Mouse (Mus musculus): ENCODE results near the gene Gpr21. TPM values are rescaled to one million over a fixed set of nuclear protein-coding genes. Genes with fewer than 3 reads are reported as not detected.
A peak's percentile ranks its signal among the peaks of the same experiment; 100 is the strongest.

Gene Gpr21
- 35.6 and 46.5 TPM in 2 replicates for total RNA-seq (2014; rRNA removed)
- 8.3 and 10.0 TPM in 2 replicates for polyA plus RNA-seq (2015; fragmentation: Nextera tagmentation; extraction: Ambion mirVana)

- ATAC-seq (ENCODE audit: low FRiP score) (peak; percentile 87), DNase-seq (ENCODE audit: low spot score) (peak; percentile 62)
- Histone ChIP-seq H3K9me3 (ENCODE audit: low read length) (no peaks in the 10 kb centered on the region), H3K36me3 (ENCODE audit: insufficient read depth, low read length) (0 out of 2 replicates have a peak, but pooled peaks cover 3% of the 10 kb centered on the region), H3K4me1 (ENCODE audit: insufficient read depth, low read length) (no peaks in the 10 kb centered on the region), H3K9ac (replicated peaks; ENCODE audit: low read length, poor library complexity, severe bottlenecking) (peak within 1 kb of the TSS; percentile 25), H3K27ac (ENCODE audit: low read depth, low read length) (peak within 1 kb of the TSS; percentile 76), H3K4me2 (ENCODE audit: low read depth, low read length, poor library complexity, severe bottlenecking) (peak within 1 kb of the TSS; percentile 59), H3K4me3 (ENCODE audit: low read depth, low read length) (peak within 1 kb of the TSS; percentile 38), H3K27me3 (ENCODE audit: insufficient read depth, low read length) (no peaks in the 10 kb centered on the region)
- 5% methylated on average over 11 of the region's 11 CpGs for WGBS
- no peak for TF ChIP-seq CTCF (IDR thresholded peaks at IDR 0.05)
These were observed at the start of gene Gpr21 for GRCm38 (mm10) chr2:37516030-37516710. Gpr21 (plus strand) TSS chr2:37516332.

- H3K36me3 ChIP-seq (ENCODE audit: insufficient read depth, low read length) = peaks cover 19% of the 10 kb centered on the region
- no peak overlapping the region for H3K9ac ChIP-seq (replicated peaks; ENCODE audit: low read length, poor library complexity, severe bottlenecking)
- ATAC-seq (ENCODE audit: low FRiP score) = no peak
- no peak overlapping the region for H3K27ac ChIP-seq (ENCODE audit: low read depth, low read length)
- H3K9me3 ChIP-seq (ENCODE audit: low read length) = no peaks in the 10 kb centered on the region
- no peaks in the 10 kb centered on the region for H3K27me3 ChIP-seq (ENCODE audit: insufficient read depth, low read length)
- no peak overlapping the region for H3K4me2 ChIP-seq (ENCODE audit: low read depth, low read length, poor library complexity, severe bottlenecking)
- TF ChIP-seq CTCF (IDR thresholded peaks at IDR 0.05) = no peak
- DNase-seq (ENCODE audit: low spot score) = no peak
- H3K4me1 ChIP-seq (ENCODE audit: insufficient read depth, low read length) = no peaks in the 10 kb centered on the region
- H3K4me3 ChIP-seq (ENCODE audit: low read depth, low read length) = no peak overlapping the region
These were observed 36.6 kb upstream of the Gpr21 start for GRCm38 (mm10) chr2:37479559-37479958.

- Histone ChIP-seq H3K9ac (replicated peaks; ENCODE audit: low read length, poor library complexity, severe bottlenecking) (no peak overlapping the region), H3K27me3 (ENCODE audit: insufficient read depth, low read length) (no peaks in the 10 kb centered on the region), H3K4me2 (ENCODE audit: low read depth, low read length, poor library complexity, severe bottlenecking) (no peak overlapping the region), H3K4me1 (ENCODE audit: insufficient read depth, low read length) (no peaks in the 10 kb centered on the region), H3K9me3 (ENCODE audit: low read length) (no peaks in the 10 kb centered on the region), H3K36me3 (ENCODE audit: insufficient read depth, low read length) (peaks cover 22% of the 10 kb centered on the region), H3K4me3 (ENCODE audit: low read depth, low read length) (no peak overlapping the region), H3K27ac (ENCODE audit: low read depth, low read length) (no peak overlapping the region)
- WGBS = 94% methylated on average over 2 of the region's 2 CpGs
- DNase-seq (ENCODE audit: low spot score) (no peak), ATAC-seq (ENCODE audit: low FRiP score) (no peak)
- TF ChIP-seq CTCF (IDR thresholded peaks at IDR 0.05) = no peak
These were observed 36.1 kb upstream of the Gpr21 start for GRCm38 (mm10) chr2:37480039-37480438.

- H3K27ac ChIP-seq (ENCODE audit: low read depth, low read length) = no peak overlapping the region
- 99% methylated on average over 2 of the region's 2 CpGs for WGBS
These were observed 32.0 kb upstream of the Gpr21 start for GRCm38 (mm10) chr2:37484165-37484564.

GRCm38 (mm10) chr2:37485370-37485769 lies 30.8 kb upstream of the Gpr21 start:
- Histone ChIP-seq H3K4me1 (ENCODE audit: insufficient read depth, low read length) (no peaks in the 10 kb centered on the region), H3K36me3 (ENCODE audit: insufficient read depth, low read length) (peaks cover 27% of the 10 kb centered on the region), H3K4me3 (ENCODE audit: low read depth, low read length) (no peak overlapping the region), H3K9ac (replicated peaks; ENCODE audit: low read length, poor library complexity, severe bottlenecking) (no peak overlapping the region), H3K4me2 (ENCODE audit: low read depth, low read length, poor library complexity, severe bottlenecking) (no peak overlapping the region), H3K9me3 (ENCODE audit: low read length) (no peaks in the 10 kb centered on the region), H3K27me3 (ENCODE audit: insufficient read depth, low read length) (no peaks in the 10 kb centered on the region), H3K27ac (ENCODE audit: low read depth, low read length) (no peak overlapping the region)
- peak; percentile 76 for TF ChIP-seq CTCF (IDR thresholded peaks at IDR 0.05)
- ATAC-seq (ENCODE audit: low FRiP score) = no peak
- WGBS = 96% methylated on average over 1 of the region's 1 CpGs
- DNase-seq (ENCODE audit: low spot score) = peak; percentile 67

More at GRCm38 (mm10) chr2:37484165-37484564, 32.0 kb upstream of the Gpr21 start:
- H3K9me3 ChIP-seq (ENCODE audit: low read length) = no peaks in the 10 kb centered on the region
- H3K36me3 ChIP-seq (ENCODE audit: insufficient read depth, low read length) = peaks cover 25% of the 10 kb centered on the region
- H3K4me3 ChIP-seq (ENCODE audit: low read depth, low read length) = no peak overlapping the region
- H3K27me3 ChIP-seq (ENCODE audit: insufficient read depth, low read length) = no peaks in the 10 kb centered on the region
- no peak overlapping the region for H3K9ac ChIP-seq (replicated peaks; ENCODE audit: low read length, poor library complexity, severe bottlenecking)
- H3K4me1 ChIP-seq (ENCODE audit: insufficient read depth, low read length) = no peaks in the 10 kb centered on the region
- no peak overlapping the region for H3K4me2 ChIP-seq (ENCODE audit: low read depth, low read length, poor library complexity, severe bottlenecking)
- TF ChIP-seq CTCF (IDR thresholded peaks at IDR 0.05) = no peak
- no peak for ATAC-seq (ENCODE audit: low FRiP score)
- no peak for DNase-seq (ENCODE audit: low spot score)

GRCm38 (mm10) chr2:37486408-37486807 lies 29.7 kb upstream of the Gpr21 start:
- Histone ChIP-seq H3K4me2 (ENCODE audit: low read depth, low read length, poor library complexity, severe bottlenecking) (no peak overlapping the region), H3K4me3 (ENCODE audit: low read depth, low read length) (no peak overlapping the region), H3K9ac (replicated peaks; ENCODE audit: low read length, poor library complexity, severe bottlenecking) (no peak overlapping the region), H3K27ac (ENCODE audit: low read depth, low read length) (no peak overlapping the region), H3K27me3 (ENCODE audit: insufficient read depth, low read length) (no peaks in the 10 kb centered on the region), H3K9me3 (ENCODE audit: low read length) (no peaks in the 10 kb centered on the region), H3K36me3 (ENCODE audit: insufficient read depth, low read length) (peaks cover 30% of the 10 kb centered on the region), H3K4me1 (ENCODE audit: insufficient read depth, low read length) (no peaks in the 10 kb centered on the region)
- TF ChIP-seq CTCF (IDR thresholded peaks at IDR 0.05) = no peak
- ATAC-seq (ENCODE audit: low FRiP score) (no peak), DNase-seq (ENCODE audit: low spot score) (no peak)
